Mouse (Mus musculus) megakaryocyte, embryonic 14.5 days (primary cell): ENCODE results near the gene Picalm. TPM values are rescaled to one million over a fixed set of nuclear protein-coding genes. Genes with fewer than 3 reads are reported as not detected.
A peak's percentile ranks its signal among the peaks of the same experiment; 100 is the strongest.

Experiments used
- H3K27me3 ChIP-seq: replicated peaks from 2 replicates; pipeline ENCODE3; 2012; ENCODE audit warnings: inconsistent platforms
- H3K36me3 ChIP-seq: replicated peaks from 2 replicates; pipeline ENCODE3; 2012; ENCODE audit warnings: low read length, inconsistent platforms, mixed read lengths
- H3K4me1 ChIP-seq: 2 replicates; pipeline ENCODE4 v1.6.1; 2012; ENCODE audit warnings: inconsistent platforms
- H3K4me3 ChIP-seq: replicated peaks from 2 replicates; pipeline ENCODE3; 2012; ENCODE audit warnings: moderate library complexity, mild to moderate bottlenecking, inconsistent platforms
- H3K9me3 ChIP-seq: 2 replicates; pipeline ENCODE4 v1.6.1; 2012; ENCODE audit warnings: inconsistent platforms
- FLI1 ChIP-seq: IDR thresholded peaks from 2 replicates; pipeline ENCODE4 v1.6.1; 2012; ENCODE audit warnings: low read length, inconsistent platforms, mixed read lengths
- GATA1 ChIP-seq: IDR thresholded peaks from 3 replicates; pipeline ENCODE4 v1.6.1; 2012; ENCODE audit warnings: mixed read lengths, low read length, inconsistent platforms, borderline replicate concordance
- polyA plus RNA-seq: library from polyadenylated mRNA; stranded (reverse); fragments of >175 nt; gene quantifications from 2 replicates; pipeline ENCODE4 v1.2.3, GENCODE M21; 2012; ENCODE audit warnings: low replicate concordance; ENCODE audit not compliant: insufficient read depth

Gene Picalm
- polyA plus RNA-seq, 1 experiment, result 47.5 TPM

- H3K4me3 ChIP-seq, result no peak overlapping the region
- peaks cover 5% of the 10 kb centered on the region for H3K9me3 ChIP-seq
- TF ChIP-seq GATA1 (no peak), FLI1 (no peak)
- peaks cover 10% of the 10 kb centered on the region for H3K4me1 ChIP-seq
- no peaks in the 10 kb centered on the region for H3K36me3 ChIP-seq
- H3K27me3 ChIP-seq, result peaks cover 2% of the 10 kb centered on the region
Observed at GRCm38 (mm10) chr7:90095766-90096372, 34.1 kb upstream of the Picalm start.

- H3K9me3 ChIP-seq, result peaks cover 5% of the 10 kb centered on the region
- no peak overlapping the region for H3K4me3 ChIP-seq
- TF ChIP-seq FLI1, result no peak
- TF ChIP-seq GATA1, result no peak
- peaks cover 2% of the 10 kb centered on the region for H3K27me3 ChIP-seq
- H3K4me1 ChIP-seq, result peaks cover 14% of the 10 kb centered on the region
- no peaks in the 10 kb centered on the region for H3K36me3 ChIP-seq
Observed at GRCm38 (mm10) chr7:90096609-90097008, 33.4 kb upstream of the Picalm start.

- Histone ChIP-seq H3K9me3 (peaks cover 5% of the 10 kb centered on the region), H3K4me3 (no peak overlapping the region), H3K4me1 (peaks cover 19% of the 10 kb centered on the region), H3K36me3 (no peaks in the 10 kb centered on the region), H3K27me3 (peaks cover 2% of the 10 kb centered on the region)
- TF ChIP-seq GATA1 (no peak), FLI1 (no peak)
Observed at GRCm38 (mm10) chr7:90098253-90098652, 31.8 kb upstream of the Picalm start.

GRCm38 (mm10) chr7:90099248-90099647 is 30.8 kb upstream of the Picalm start:
- Histone ChIP-seq H3K27me3 (peaks cover 2% of the 10 kb centered on the region), H3K36me3 (no peaks in the 10 kb centered on the region), H3K4me3 (no peak overlapping the region), H3K4me1 (peaks cover 14% of the 10 kb centered on the region), H3K9me3 (peaks cover 5% of the 10 kb centered on the region)
- TF ChIP-seq GATA1, result no peak
- TF ChIP-seq FLI1, result no peak

GRCm38 (mm10) chr7:90100614-90101160 is 29.3 kb upstream of the Picalm start:
- no peak for TF ChIP-seq FLI1
- no peak for TF ChIP-seq GATA1
- H3K36me3 ChIP-seq, result no peaks in the 10 kb centered on the region
- H3K9me3 ChIP-seq, result no peaks in the 10 kb centered on the region
- H3K4me3 ChIP-seq, result no peak overlapping the region
- peaks cover 10% of the 10 kb centered on the region for H3K4me1 ChIP-seq
- H3K27me3 ChIP-seq, result peaks cover 2% of the 10 kb centered on the region

GRCm38 (mm10) chr7:90116100-90116499 is 13.9 kb upstream of the Picalm start:
- H3K4me1 ChIP-seq, result no peaks in the 10 kb centered on the region
- TF ChIP-seq FLI1, result no peak
- TF ChIP-seq GATA1, result no peak
- H3K36me3 ChIP-seq, result no peaks in the 10 kb centered on the region
- H3K9me3 ChIP-seq, result peaks cover 5% of the 10 kb centered on the region; the same call in 1 of the 2 replicates
- no peak overlapping the region for H3K4me3 ChIP-seq
- H3K27me3 ChIP-seq, result no peaks in the 10 kb centered on the region

- peaks cover 5% of the 10 kb centered on the region; the same call in 1 of the 2 replicates for H3K9me3 ChIP-seq
- TF ChIP-seq FLI1, result no peak
- H3K36me3 ChIP-seq, result peaks cover 3% of the 10 kb centered on the region
Observed at GRCm38 (mm10) chr7:90120106-90120505, 9.9 kb upstream of the Picalm start.

GRCm38 (mm10) chr7:90124991-90125390 is 5.0 kb upstream of the Picalm start:
- peaks cover 3% of the 10 kb centered on the region for H3K36me3 ChIP-seq
- TF ChIP-seq FLI1 (no peak), GATA1 (no peak)
- no peak overlapping the region for H3K4me3 ChIP-seq
- H3K27me3 ChIP-seq, result no peaks in the 10 kb centered on the region
- no peaks in the 10 kb centered on the region for H3K9me3 ChIP-seq
- peaks cover 9% of the 10 kb centered on the region; the same call in 1 of the 2 replicates for H3K4me1 ChIP-seq

More at GRCm38 (mm10) chr7:90120106-90120505, 9.9 kb upstream of the Picalm start:
- no peaks in the 10 kb centered on the region for H3K27me3 ChIP-seq
- H3K4me1 ChIP-seq, result no peaks in the 10 kb centered on the region
- H3K4me3 ChIP-seq, result no peak overlapping the region

GRCm38 (mm10) chr7:90128631-90129200 is 1.3 kb upstream of the Picalm start:
- Histone ChIP-seq H3K4me1 (peaks cover 17% of the 10 kb centered on the region; the same call in 1 of the 2 replicates), H3K27me3 (no peaks in the 10 kb centered on the region), H3K4me3 (peak overlapping the region; percentile 96), H3K9me3 (no peaks in the 10 kb centered on the region), H3K36me3 (peaks cover 3% of the 10 kb centered on the region)
- TF ChIP-seq GATA1 (no peak), FLI1 (no peak)

GRCm38 (mm10) chr7:90129271-90129731 is 712 bp upstream of the Picalm start:
- Histone ChIP-seq H3K4me3 (peak overlapping the region; percentile 96), H3K9me3 (no peaks in the 10 kb centered on the region), H3K27me3 (no peaks in the 10 kb centered on the region), H3K4me1 (peaks cover 18% of the 10 kb centered on the region; the same call in 1 of the 2 replicates), H3K36me3 (no peaks in the 10 kb centered on the region)
- no peak; the same call in 2 of the 3 replicates for TF ChIP-seq GATA1
- TF ChIP-seq FLI1, result no peak
